Mouse (Mus musculus) heart, embryonic 13.5 days (tissue): ENCODE data around the gene Cd80. TPM values are rescaled to one million over a fixed set of nuclear protein-coding genes. Genes with fewer than 3 reads are reported as not detected.
A peak's percentile ranks its signal among the peaks of the same experiment; 100 is the strongest.

ENCODE experiments used
- ATAC-seq: fragments of 200-750 bp; cut with Nextera tagmentation; 2 replicates; pipeline ENCODE4 v1.8.0; 2017; ENCODE audit warnings: moderate TSS enrichment; ENCODE audit not compliant: insufficient number of reproducible peaks, low FRiP score, low TSS enrichment; ENCODE audit errors: extremely low read depth
- H3K27ac ChIP-seq: fragments of 300-500 bp; sonication (generic); replicated peaks from 2 replicates; pipeline ENCODE4 v1.5.1; 2015; ENCODE audit warnings: moderate library complexity, mild to moderate bottlenecking, inconsistent platforms
- H3K27me3 ChIP-seq: fragments of 300-500 bp; sonication (generic); replicated peaks from 2 replicates; pipeline ENCODE4 v1.6.1; 2015; ENCODE audit warnings: mild to moderate bottlenecking, inconsistent platforms
- H3K36me3 ChIP-seq: fragments of 300-500 bp; sonication (generic); 2 replicates; pipeline ENCODE4 v1.6.1; 2015; ENCODE audit warnings: mild to moderate bottlenecking, inconsistent platforms
- H3K4me1 ChIP-seq: fragments of 300-500 bp; sonication (generic); 2 replicates; pipeline ENCODE4 v1.6.1; 2015; ENCODE audit warnings: inconsistent platforms
- H3K4me2 ChIP-seq: fragments of 300-500 bp; sonication (generic); 2 replicates; pipeline ENCODE4 v1.6.1; 2015; ENCODE audit warnings: inconsistent platforms, mild to moderate bottlenecking, moderate library complexity
- H3K4me3 ChIP-seq: fragments of 300-500 bp; sonication (generic); 2 replicates; pipeline ENCODE4 v1.5.1; 2015; ENCODE audit warnings: moderate library complexity, mild to moderate bottlenecking, inconsistent platforms
- H3K9ac ChIP-seq: fragments of 300-500 bp; sonication (generic); 2 replicates; pipeline ENCODE4 v1.6.1; 2015; ENCODE audit warnings: inconsistent platforms, mild to moderate bottlenecking, moderate library complexity
- H3K9me3 ChIP-seq: fragments of 300-500 bp; sonication (generic); 2 replicates; pipeline ENCODE4 v1.6.1; 2016; ENCODE audit warnings: inconsistent platforms
- WGBS: fragments of 180-500 bp; shearing (Covaris S2); methylation state at CpG from one replicate; pipeline ENCODE4 v1.1.7; 2015; ENCODE audit warnings: mixed read lengths; 5-methylcytosine and 5-hydroxymethylcytosine counted together
- polyA plus RNA-seq: library from polyadenylated mRNA; unstranded; fragments of >200 nt; fragmentation: Nextera tagmentation; extraction: Ambion mirVana; gene quantifications from 2 replicates; pipeline ENCODE4 v1.2.1, GENCODE M21; 2015

Cd80 gene
- polyA plus RNA-seq, 1 experiment from 2014 or later: 0.55 TPM

- Histone ChIP-seq H3K9ac (no peak overlapping the region), H3K9me3 (no peaks in the 10 kb centered on the region), H3K4me2 (no peak overlapping the region), H3K27me3 (no peaks in the 10 kb centered on the region), H3K36me3 (peaks cover 82% of the 10 kb centered on the region), H3K4me3 (no peak overlapping the region), H3K27ac (no peak overlapping the region), H3K4me1 (no peaks in the 10 kb centered on the region)
- no peak for ATAC-seq
- 84% methylated on average over 10 of the region's 10 CpGs for WGBS
Observed at GRCm38 (mm10) chr16:38502469-38502868, 47.1 kb downstream of the Cd80 start.

GRCm38 (mm10) chr16:38503528-38503927 lies 48.2 kb downstream of the Cd80 start:
- H3K4me1 ChIP-seq: no peaks in the 10 kb centered on the region
- WGBS: 84% methylated on average over 4 of the region's 4 CpGs
- H3K4me3 ChIP-seq: no peak overlapping the region
- H3K27me3 ChIP-seq: no peaks in the 10 kb centered on the region
- H3K27ac ChIP-seq: no peak overlapping the region
- no peak for ATAC-seq
- H3K36me3 ChIP-seq: peaks cover 82% of the 10 kb centered on the region
- H3K9me3 ChIP-seq: no peaks in the 10 kb centered on the region
- H3K4me2 ChIP-seq: no peak overlapping the region
- no peak overlapping the region for H3K9ac ChIP-seq

GRCm38 (mm10) chr16:38506041-38506634 lies 50.8 kb downstream of the Cd80 start:
- WGBS: 64% methylated on average over 4 of the region's 4 CpGs
- no peaks in the 10 kb centered on the region for H3K9me3 ChIP-seq
- no peak overlapping the region for H3K4me3 ChIP-seq
- no peaks in the 10 kb centered on the region for H3K4me1 ChIP-seq
- H3K36me3 ChIP-seq: peaks cover 85% of the 10 kb centered on the region
- H3K9ac ChIP-seq: no peak overlapping the region
- no peak overlapping the region for H3K27ac ChIP-seq
- no peak overlapping the region for H3K4me2 ChIP-seq
- H3K27me3 ChIP-seq: no peaks in the 10 kb centered on the region
- ATAC-seq: peak; percentile 54; the same call in 1 of the 2 replicates

- Histone ChIP-seq H3K4me1 (no peaks in the 10 kb centered on the region), H3K9ac (no peak overlapping the region), H3K36me3 (peaks cover 80% of the 10 kb centered on the region), H3K27ac (no peak overlapping the region), H3K27me3 (no peaks in the 10 kb centered on the region), H3K9me3 (no peaks in the 10 kb centered on the region), H3K4me2 (no peak overlapping the region), H3K4me3 (no peak overlapping the region)
- no peak for ATAC-seq
- WGBS: 96% methylated on average over 2 of the region's 2 CpGs
Observed at GRCm38 (mm10) chr16:38510846-38511245, 55.5 kb downstream of the Cd80 start.

- peaks cover 27% of the 10 kb centered on the region for H3K4me1 ChIP-seq
- H3K27ac ChIP-seq: no peak overlapping the region
- WGBS: 94% methylated on average over 2 of the region's 2 CpGs
- no peak overlapping the region for H3K4me3 ChIP-seq
- ATAC-seq: no peak
- no peaks in the 10 kb centered on the region for H3K27me3 ChIP-seq
- no peak overlapping the region for H3K4me2 ChIP-seq
- H3K36me3 ChIP-seq: peaks cover 43% of the 10 kb centered on the region
- H3K9me3 ChIP-seq: no peaks in the 10 kb centered on the region
- H3K9ac ChIP-seq: no peak overlapping the region; the same call in 1 of the 2 replicates
Observed at GRCm38 (mm10) chr16:38519140-38519539, 63.8 kb downstream of the Cd80 start.

GRCm38 (mm10) chr16:38521211-38521987 lies 66.0 kb downstream of the Cd80 start:
- H3K9ac ChIP-seq: peak overlapping the region; percentile 90
- no peak for ATAC-seq
- H3K27ac ChIP-seq: 0 out of 2 replicates have a peak overlapping the region, but pooled peaks have one; percentile 8
- peaks cover 27% of the 10 kb centered on the region for H3K4me1 ChIP-seq
- H3K36me3 ChIP-seq: peaks cover 46% of the 10 kb centered on the region
- no peaks in the 10 kb centered on the region for H3K27me3 ChIP-seq
- WGBS: 26% methylated on average over 8 of the region's 8 CpGs
- no peaks in the 10 kb centered on the region for H3K9me3 ChIP-seq
- H3K4me3 ChIP-seq: peak overlapping the region; percentile 79
- peak overlapping the region; percentile 79 for H3K4me2 ChIP-seq

GRCm38 (mm10) chr16:38522129-38523084 lies 67.0 kb downstream of the Cd80 start, which contains the start of gene Timmdc1:
Gene Timmdc1 (minus strand): TSS chr16:38522663.
- Histone ChIP-seq H3K4me3 (peak within 1 kb of the TSS; percentile 79), H3K9me3 (no peaks in the 10 kb centered on the region), H3K9ac (peak within 1 kb of the TSS; percentile 90), H3K27ac (peak within 1 kb of the TSS; percentile 97), H3K36me3 (peaks cover 46% of the 10 kb centered on the region), H3K4me1 (peaks cover 27% of the 10 kb centered on the region), H3K27me3 (no peaks in the 10 kb centered on the region), H3K4me2 (peak within 1 kb of the TSS; percentile 79)
- peak; percentile 95 for ATAC-seq
- WGBS: under 1% methylated on average over 73 of the region's 73 CpGs

GRCm38 (mm10) chr16:38526264-38526663 lies 70.9 kb downstream of the Cd80 start:
- Histone ChIP-seq H3K27me3 (no peaks in the 10 kb centered on the region), H3K4me1 (peaks cover 12% of the 10 kb centered on the region), H3K27ac (no peak overlapping the region), H3K4me2 (no peak overlapping the region), H3K9me3 (no peaks in the 10 kb centered on the region), H3K9ac (no peak overlapping the region), H3K36me3 (peaks cover 69% of the 10 kb centered on the region), H3K4me3 (no peak overlapping the region)
- WGBS: 72% methylated on average over 6 of the region's 6 CpGs
- ATAC-seq: no peak

- Histone ChIP-seq H3K9ac (no peak overlapping the region), H3K4me2 (no peak overlapping the region), H3K4me3 (no peak overlapping the region), H3K4me1 (no peaks in the 10 kb centered on the region), H3K9me3 (no peaks in the 10 kb centered on the region), H3K27me3 (no peaks in the 10 kb centered on the region), H3K36me3 (peaks cover 87% of the 10 kb centered on the region), H3K27ac (no peak overlapping the region)
- ATAC-seq: no peak
- 44% methylated on average over 8 of the region's 8 CpGs for WGBS
Observed at GRCm38 (mm10) chr16:38536544-38537146, 81.3 kb downstream of the Cd80 start.

- 88% methylated on average over 13 of the region's 13 CpGs for WGBS
- Histone ChIP-seq H3K4me1 (no peaks in the 10 kb centered on the region), H3K4me2 (no peak overlapping the region), H3K27ac (no peak overlapping the region), H3K9me3 (no peaks in the 10 kb centered on the region), H3K27me3 (no peaks in the 10 kb centered on the region), H3K36me3 (peaks cover 85% of the 10 kb centered on the region), H3K4me3 (no peak overlapping the region), H3K9ac (no peak overlapping the region)
- no peak for ATAC-seq
Observed at GRCm38 (mm10) chr16:38538716-38539380, 83.5 kb downstream of the Cd80 start.
